In genomic region chr4:141794152-141794535, GRCm38 (mm10) we compare ENCODE assay signal across 9 mouse cellular contexts. TPM values are rescaled to one million over a fixed set of nuclear protein-coding genes. Genes with fewer than 3 reads are reported as not detected.
A peak's percentile ranks its signal among the peaks of the same experiment; 100 is the strongest.
DNase-seq lines count a peak whose midpoint lies in the region; ATAC-seq lines count a peak whose summit lies in the region.
"Had no signal": no experiment of that assay in that cellular context is flagged by ENCODE, and none has a peak within 500 bp of the region (broad histone marks: within the 10 kb centered on the region; RNA-seq: fewer than 3 reads in every experiment).

No protein-coding gene starts in this region.

- no peaks in the 10 kb centered on the region for H3K27me3 ChIP-seq in erythroblast, embryonic 14.5 days (ENCODE audit: control insufficient read depth)
- H3K27me3 ChIP-seq in limb, embryonic 15.5 days: no peaks in the 10 kb centered on the region
- H3K27me3 ChIP-seq in stomach, embryonic 15.5 days (replicated peaks): no peaks in the 10 kb centered on the region

- peaks cover 71% of the 10 kb centered on the region for H3K4me1 ChIP-seq in erythroblast, embryonic 14.5 days (ENCODE audit: control insufficient read depth)
- peaks cover 30% of the 10 kb centered on the region for H3K4me1 ChIP-seq in limb, embryonic 15.5 days
- H3K4me1 ChIP-seq in stomach, embryonic 15.5 days: peaks cover 21% of the 10 kb centered on the region

- peak overlapping the region; percentile 95 for H3K27ac ChIP-seq in limb, embryonic 15.5 days
- H3K27ac ChIP-seq in stomach, embryonic 15.5 days: peak overlapping the region; percentile 98

- WGBS in limb, embryonic 15.5 days: 11% methylated on average over 5 of the region's 5 CpGs
- WGBS in stomach, embryonic 15.5 days: 8% methylated on average over 5 of the region's 5 CpGs

- H3K4me3 ChIP-seq in erythroblast, embryonic 14.5 days (replicated peaks): peak overlapping the region; percentile 92
- peak overlapping the region; percentile 74 for H3K4me3 ChIP-seq in limb, embryonic 15.5 days
- peak overlapping the region; percentile 75 for H3K4me3 ChIP-seq in stomach, embryonic 15.5 days (replicated peaks)

- peak overlapping the region; percentile 54 for H3K4me2 ChIP-seq in limb, embryonic 15.5 days
- H3K4me2 ChIP-seq in stomach, embryonic 15.5 days: peak overlapping the region; percentile 57

- H3K9me3 ChIP-seq in erythroblast, embryonic 14.5 days (ENCODE audit: control insufficient read depth, low read length): peaks cover 3% of the 10 kb centered on the region
- H3K9me3 ChIP-seq in limb, embryonic 15.5 days: no peaks in the 10 kb centered on the region
- H3K9me3 ChIP-seq in stomach, embryonic 15.5 days: no peaks in the 10 kb centered on the region

- DNase-seq in spleen, postnatal 36 days (ENCODE audit: low spot score in 2 of 2): peak; percentile 26 to 29
- DNase-seq in spleen, postnatal 4 days (ENCODE audit: low spot score in 2 of 2): no peak
- DNase-seq in cerebellum, postnatal 14 days: no peak
- DNase-seq in frontal cortex, adult 2 months (ENCODE audit: extremely low spot score in 1 of 2, low spot score in 1 of 2): no peak

- ATAC-seq in erythroblast, adult 5-6 weeks (replicated peaks; ENCODE audit: low FRiP score, poor library complexity, severe bottlenecking): no peak
- ATAC-seq in limb, embryonic 15.5 days (ENCODE audit: insufficient number of reproducible peaks, low FRiP score, low TSS enrichment, low read depth): no peak
- no peak for ATAC-seq in stomach, embryonic 15.5 days (ENCODE audit: insufficient read depth, low FRiP score, low read depth)

- peak overlapping the region; percentile 53 for H3K9ac ChIP-seq in limb, embryonic 15.5 days
- H3K9ac ChIP-seq in stomach, embryonic 15.5 days: peak overlapping the region; percentile 65

- peaks cover 42% of the 10 kb centered on the region for H3K36me3 ChIP-seq in erythroblast, embryonic 14.5 days (ENCODE audit: control insufficient read depth)
- H3K36me3 ChIP-seq in limb, embryonic 15.5 days: 0 out of 2 replicates have a peak, but pooled peaks cover 18% of the 10 kb centered on the region
- peaks cover 12% of the 10 kb centered on the region; the same call in 1 of the 2 replicates for H3K36me3 ChIP-seq in stomach, embryonic 15.5 days

RNA-seq across cellular contexts. Expression of gene Casp9, which starts 0.7 kb away (rescaled TPM):
- polyA plus RNA-seq in erythroblast, embryonic 14.5 days (2012): 1.2 and 2.3 TPM in 2 replicates
- total RNA-seq in erythroblast, adult 5-6 weeks (2015; ENCODE audit: low replicate concordance): 4.4 and 10.0 TPM in 2 replicates
- 4.2 and 4.3 TPM in 2 replicates for total RNA-seq in erythroblast, adult 5-6 weeks (2017; ENCODE audit: low replicate concordance)
- 13.3 and 14.7 TPM in 2 replicates for polyA plus RNA-seq in limb, embryonic 15.5 days (2015; fragmentation: Nextera tagmentation; extraction: Ambion mirVana)
- 21.2 and 23.4 TPM in 2 replicates for polyA plus RNA-seq in stomach, embryonic 15.5 days (2015; fragmentation: Nextera tagmentation; extraction: Ambion mirVana)
- 21.5 and 22.5 TPM in 2 replicates for polyA plus RNA-seq in frontal cortex, adult 2 months (2012; rRNA removed)

RNA-seq across cellular contexts. Expression of gene Dnajc16, which starts 3.4 kb away (rescaled TPM):
- 0.14 and 0.15 TPM in 2 replicates for polyA plus RNA-seq in erythroblast, embryonic 14.5 days (2012)
- total RNA-seq in erythroblast, adult 5-6 weeks (2015; ENCODE audit: low replicate concordance): 0.38 and 5.0 TPM in 2 replicates
- 3.2 and 7.8 TPM in 2 replicates for total RNA-seq in erythroblast, adult 5-6 weeks (2017; ENCODE audit: low replicate concordance)
- 3.6 TPM in 2 replicates for polyA plus RNA-seq in limb, embryonic 15.5 days (2015; fragmentation: Nextera tagmentation; extraction: Ambion mirVana)
- polyA plus RNA-seq in stomach, embryonic 15.5 days (2015; fragmentation: Nextera tagmentation; extraction: Ambion mirVana): 3.9 and 4.6 TPM in 2 replicates
- polyA plus RNA-seq in frontal cortex, adult 2 months (2012; rRNA removed): 29.9 and 30.8 TPM in 2 replicates

RNA-seq across cellular contexts. Expression of gene Cela2a, which starts 31.8 kb away (rescaled TPM):
- polyA plus RNA-seq in erythroblast, embryonic 14.5 days (2012): not detected in 2 replicates
- not detected in 2 replicates for total RNA-seq in erythroblast, adult 5-6 weeks (2015; ENCODE audit: low replicate concordance)
- total RNA-seq in erythroblast, adult 5-6 weeks (2017; ENCODE audit: low replicate concordance): not detected in 2 replicates
- polyA plus RNA-seq in limb, embryonic 15.5 days (2015; fragmentation: Nextera tagmentation; extraction: Ambion mirVana): 0.20 TPM in 1 of 2 replicates, not detected in the other
- polyA plus RNA-seq in stomach, embryonic 15.5 days (2015; fragmentation: Nextera tagmentation; extraction: Ambion mirVana): 475 and 519 TPM in 2 replicates
- polyA plus RNA-seq in frontal cortex, adult 2 months (2012; rRNA removed): 0.18 and 0.42 TPM in 2 replicates
- total RNA-seq: neutrophil, adult 5-6 weeks had no signal

RNA-seq across cellular contexts. Expression of gene Agmat, which starts 47.7 kb away (rescaled TPM):
- 0.11 and 0.19 TPM in 2 replicates for polyA plus RNA-seq in erythroblast, embryonic 14.5 days (2012)
- total RNA-seq in erythroblast, adult 5-6 weeks (2015; ENCODE audit: low replicate concordance): 1.5 and 2.3 TPM in 2 replicates
- not detected in 2 replicates for total RNA-seq in erythroblast, adult 5-6 weeks (2017; ENCODE audit: low replicate concordance)
- 0.41 TPM in 1 of 2 replicates, not detected in the other for polyA plus RNA-seq in limb, embryonic 15.5 days (2015; fragmentation: Nextera tagmentation; extraction: Ambion mirVana)
- 7.0 and 10.0 TPM in 2 replicates for polyA plus RNA-seq in stomach, embryonic 15.5 days (2015; fragmentation: Nextera tagmentation; extraction: Ambion mirVana)
- 0.40 and 1.1 TPM in 2 replicates for polyA plus RNA-seq in frontal cortex, adult 2 months (2012; rRNA removed)
- total RNA-seq: neutrophil, adult 5-6 weeks had no signal

RNA-seq across cellular contexts. Expression of gene Ctrc, which starts 52.0 kb away (rescaled TPM):
- not detected in 2 replicates for polyA plus RNA-seq in erythroblast, embryonic 14.5 days (2012)
- not detected in 2 replicates for total RNA-seq in erythroblast, adult 5-6 weeks (2015; ENCODE audit: low replicate concordance)
- not detected in 2 replicates for total RNA-seq in erythroblast, adult 5-6 weeks (2017; ENCODE audit: low replicate concordance)
- polyA plus RNA-seq in limb, embryonic 15.5 days (2015; fragmentation: Nextera tagmentation; extraction: Ambion mirVana): not detected in 2 replicates
- polyA plus RNA-seq in stomach, embryonic 15.5 days (2015; fragmentation: Nextera tagmentation; extraction: Ambion mirVana): 0.42 and 0.79 TPM in 2 replicates
- polyA plus RNA-seq in frontal cortex, adult 2 months (2012; rRNA removed): not detected in 2 replicates
- total RNA-seq: neutrophil, adult 5-6 weeks had no signal

Comparison
In these comparisons a context has a peak if more than half of its experiments do, and no peak if none do; other contexts are left out.
1. DNase-seq: peak in spleen, postnatal 36 days (2 of 2); none in spleen, postnatal 4 days (0 of 2), cerebellum, postnatal 14 days (0 of 2) and frontal cortex, adult 2 months (0 of 2).
2. RNA of gene Cela2a, which starts 31.8 kb away (polyA plus RNA-seq): 475 to 519 TPM in stomach, embryonic 15.5 days; 0.18 to 0.42 TPM in frontal cortex, adult 2 months, not detected in erythroblast, embryonic 14.5 days and 0.20 TPM in limb, embryonic 15.5 days; every median in the first group is over 100 times any median in the second.
3. Peak in every context shown above with its lines, with median percentiles within 50 percentile points of each other: H3K4me3 ChIP-seq.